Mouse (Mus musculus) stomach, postnatal 0 days (tissue): ENCODE measurements around the gene Ubn1.

ENCODE experiments used
- CTCF ChIP-seq: IDR thresholded peaks from 2 replicates; pipeline ENCODE4 v1.5.1; 2016; ENCODE audit warnings: antibody characterized with exemption, low read depth, mild to moderate bottlenecking, moderate library complexity
- EP300 ChIP-seq: optimal IDR thresholded peaks from 2 replicates; pipeline ENCODE3; 2016; ENCODE audit warnings: antibody characterized with exemption

GRCm38 (mm10) chr16:5029847-5030246, 20.0 kb upstream of the Ubn1 start:
- TF ChIP-seq CTCF (no peak), EP300 (no peak)
